Mouse (Mus musculus): ENCODE data around the gene Stag3.

- TF ChIP-seq POLR2A (IDR thresholded peaks at IDR 0.05; ENCODE audit: low read depth, low read length) (no peak), CTCF (IDR thresholded peaks at IDR 0.05; ENCODE audit: extremely low read depth, insufficient read depth, insufficient read length, insufficient replicate concordance) (no peak)
Measured at GRCm38 (mm10) chr5:138283540-138283939, 3.5 kb downstream of the Stag3 start.
